Mouse (Mus musculus) adipocyte (in vitro differentiated cells): ENCODE results near the gene Gm10720.
A peak's percentile ranks its signal among the peaks of the same experiment; 100 is the strongest.
"Not testable (repeated sequence)": the region's sequence is repeated elsewhere in the genome, so short reads cannot be mapped to it uniquely, and the experiment has no call there.

ENCODE experiments used
- DNase-seq: peaks from one replicate; pipeline ENCODE4 v3.0.0-alpha.2; 2016; ENCODE audit warnings: low spot score

Gene Gm10720

GRCm38 (mm10) chr9:3015354-3015753 lies at the start of gene Gm10720:
Gene Gm10720 (plus strand): TSS chr9:3015654.
- not testable (repeated sequence) for DNase-seq

DNA sequence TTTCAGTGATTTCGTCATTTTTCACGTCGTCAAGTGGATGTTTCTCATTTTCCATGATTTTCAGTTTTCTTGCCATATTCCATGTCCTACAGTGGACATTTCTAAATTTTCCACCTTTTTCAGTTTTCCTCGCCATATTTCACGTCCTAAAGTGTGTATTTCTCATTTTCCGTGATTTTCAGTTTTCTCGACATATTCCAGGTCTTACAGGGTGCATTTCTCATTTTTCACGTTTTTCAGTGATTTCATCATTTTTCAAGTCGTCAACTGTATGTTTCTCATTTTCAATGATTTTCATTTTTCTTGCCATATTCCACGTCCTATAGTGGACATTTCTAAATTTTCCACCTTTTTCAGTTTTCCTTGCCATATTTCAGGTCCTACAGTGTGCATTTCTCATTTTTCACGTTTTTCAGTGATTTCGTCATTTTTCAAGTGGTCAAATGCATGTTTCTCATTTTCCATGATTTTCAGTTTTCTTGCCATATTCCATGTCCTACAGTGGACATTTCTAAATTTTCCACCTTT lies 14.9 kb upstream of the Gm10720 start, which contains the start of gene Gm10722:
Gene Gm10722, plus strand, starts transcription at position 478 of the 528 bp plus-strand sequence.
- peak; percentile 69 for DNase-seq

GRCm38 (mm10) chr9:3001006-3001405 lies 14.4 kb upstream of the Gm10720 start:
- DNase-seq, result not testable (repeated sequence)

- DNase-seq, result peak; percentile 25
Measured at GRCm38 (mm10) chr9:3001948-3002659, 13.3 kb upstream of the Gm10720 start.

DNA sequence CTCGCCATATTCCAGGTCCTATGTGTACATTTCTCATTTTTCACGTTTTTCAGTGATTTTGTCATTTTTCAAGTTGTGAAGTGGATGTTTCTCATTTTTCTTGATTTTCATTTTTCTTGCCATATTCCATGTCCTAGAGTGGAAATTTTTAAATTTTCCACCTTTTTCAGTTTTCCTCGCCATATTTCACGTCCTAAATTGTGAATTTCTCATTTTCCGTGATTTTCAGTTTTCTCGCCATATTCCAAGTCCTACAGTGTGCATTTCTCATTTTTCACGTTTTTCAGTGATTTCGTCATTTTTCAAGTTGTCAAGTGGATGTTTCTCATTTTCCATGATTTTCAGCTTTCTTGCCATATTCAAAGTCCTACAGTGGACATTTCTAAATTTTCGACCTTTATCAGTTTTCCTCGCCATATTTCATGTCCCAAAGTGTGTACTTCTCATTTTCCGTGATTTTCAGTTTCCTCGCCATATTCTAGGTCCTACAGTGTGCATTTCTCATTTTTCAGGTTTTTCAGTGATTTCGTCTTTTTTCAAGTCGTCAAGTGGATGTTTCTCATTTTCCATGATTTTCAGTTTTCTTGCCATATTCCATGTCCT lies 12.6 kb upstream of the Gm10720 start, which contains the start of gene Gm11168:
Gene Gm11168, plus strand, starts transcription at position 553 of the 603 bp plus-strand sequence.
- DNase-seq, result not testable (repeated sequence)

DNA sequence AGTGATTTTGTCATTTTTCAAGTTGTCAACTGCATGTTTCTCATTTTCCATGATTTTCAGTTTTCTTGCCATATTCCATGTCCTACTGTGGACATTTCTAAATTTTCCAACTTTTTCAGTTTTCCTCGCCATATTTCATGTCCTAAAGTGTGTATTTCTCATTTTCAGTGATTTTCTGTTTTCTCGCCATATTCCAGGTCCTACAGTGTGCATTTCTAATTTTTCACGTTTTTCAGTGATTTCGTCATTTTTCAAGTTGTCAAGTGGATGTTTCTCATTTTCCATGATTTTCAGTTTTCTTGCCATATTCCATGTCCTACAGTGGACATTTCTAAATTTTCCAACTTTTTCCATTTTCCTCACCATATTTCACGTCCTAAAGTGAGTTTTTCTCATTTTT lies 9.3 kb upstream of the Gm10720 start:
- not testable (repeated sequence) for DNase-seq

DNA sequence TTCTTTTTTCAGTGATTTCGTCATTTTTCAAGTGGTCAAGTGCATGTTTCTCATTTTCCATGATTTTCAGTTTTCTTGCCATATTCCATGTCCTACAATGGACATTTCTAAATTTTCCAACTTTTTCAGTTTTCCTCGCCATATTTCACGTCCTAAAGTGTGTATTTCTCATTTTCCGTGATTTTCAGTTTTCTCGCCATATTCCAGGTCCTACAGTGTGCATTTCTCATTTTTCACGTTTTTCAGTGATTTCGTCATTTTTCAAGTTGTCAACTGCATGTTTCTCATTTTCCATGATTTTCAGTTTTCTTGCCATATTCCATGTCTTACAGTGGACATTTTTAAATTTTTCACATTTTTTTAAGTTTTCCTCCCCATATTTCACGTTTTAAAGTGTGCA lies 8.8 kb upstream of the Gm10720 start:
- not testable (repeated sequence) for DNase-seq

DNA sequence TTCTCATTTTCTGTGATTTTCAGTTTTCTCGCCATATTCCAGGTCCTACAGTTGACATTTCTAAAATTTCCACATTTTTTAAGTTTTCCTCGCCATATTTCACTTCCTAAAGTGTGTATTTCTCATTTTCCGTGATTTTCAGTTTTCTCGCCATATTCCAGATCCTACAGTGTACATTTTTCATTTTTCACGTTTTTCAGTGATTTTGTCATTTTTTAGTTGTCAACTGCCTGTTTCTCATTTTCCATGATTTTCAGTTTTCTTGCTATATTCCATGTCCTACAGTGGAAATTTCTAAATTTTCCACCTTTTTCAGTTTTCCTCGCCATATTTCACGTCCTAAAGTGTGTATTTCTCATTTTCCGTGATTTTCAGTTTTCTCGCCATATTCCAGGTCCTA lies 8.2 kb upstream of the Gm10720 start:
- DNase-seq, result peak; percentile 39

DNA sequence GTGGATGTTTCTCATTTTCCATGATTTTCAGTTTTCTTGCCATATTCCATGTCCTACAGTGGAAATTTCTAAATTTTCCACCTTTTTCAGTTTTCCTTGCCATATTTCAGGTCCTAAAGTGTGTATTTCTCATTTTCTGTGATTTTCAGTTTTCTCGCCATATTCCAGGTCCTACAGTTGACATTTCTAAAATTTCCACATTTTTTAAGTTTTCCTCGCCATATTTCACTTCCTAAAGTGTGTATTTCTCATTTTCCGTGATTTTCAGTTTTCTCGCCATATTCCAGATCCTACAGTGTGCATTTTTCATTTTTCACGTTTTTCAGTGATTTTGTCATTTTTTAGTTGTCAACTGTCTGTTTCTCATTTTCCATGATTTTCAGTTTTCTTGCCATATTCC lies 6.1 kb upstream of the Gm10720 start:
- DNase-seq, result not testable (repeated sequence)

- DNase-seq, result not testable (repeated sequence)
Measured at GRCm38 (mm10) chr9:3012054-3012621, 3.3 kb upstream of the Gm10720 start.

- not testable (repeated sequence) for DNase-seq
Measured at GRCm38 (mm10) chr9:3012733-3013279, 2.6 kb upstream of the Gm10720 start, which contains the start of gene Gm10721. Gene Gm10721 (plus strand): TSS chr9:3013140.

GRCm38 (mm10) chr9:3015896-3016295 lies 442 bp downstream of the Gm10720 start:
- not testable (repeated sequence) for DNase-seq

DNA sequence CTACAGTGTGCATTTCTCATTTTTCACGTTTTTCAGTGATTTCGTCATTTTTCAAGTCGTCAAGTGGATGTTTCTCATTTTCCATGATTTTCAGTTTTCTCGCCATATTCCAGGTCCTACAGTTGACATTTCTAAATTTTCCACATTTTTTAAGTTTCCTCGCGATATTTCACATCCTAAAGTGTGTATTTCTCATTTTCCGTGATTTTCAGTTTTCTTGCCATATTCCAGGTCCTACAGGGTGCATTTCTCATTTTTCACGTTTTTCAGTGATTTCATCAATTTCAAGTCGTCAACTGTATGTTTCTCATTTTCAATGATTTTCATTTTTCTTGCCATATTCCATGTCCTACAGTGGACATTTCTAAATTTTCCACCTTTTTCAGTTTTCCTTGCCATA lies 1.7 kb downstream of the Gm10720 start, which contains the start of gene Gm10719:
Gene Gm10719, plus strand, starts transcription at position 301 of the 400 bp plus-strand sequence.
- DNase-seq, result not testable (repeated sequence)

DNA sequence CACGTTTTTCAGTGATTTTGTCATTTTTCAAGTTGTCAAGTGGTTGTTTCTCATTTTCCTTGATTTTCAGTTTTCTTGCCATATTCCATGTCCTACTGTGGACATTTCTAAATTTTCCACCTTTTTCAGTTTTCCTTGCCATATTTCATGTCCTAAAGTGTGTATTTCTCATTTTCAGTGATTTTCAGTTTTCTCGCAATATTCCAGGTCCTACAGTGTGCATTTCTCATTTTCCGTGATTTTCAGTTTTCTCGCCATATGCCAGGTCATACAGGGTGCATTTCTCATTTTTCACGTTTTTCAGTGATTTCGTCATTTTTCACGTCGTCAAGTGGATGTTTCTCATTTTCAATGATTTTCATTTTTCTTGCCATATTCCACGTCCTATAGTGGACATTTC lies 3.5 kb downstream of the Gm10720 start:
- DNase-seq, result not testable (repeated sequence)

GRCm38 (mm10) chr9:3019835-3020727 lies 4.6 kb downstream of the Gm10720 start:
- DNase-seq, result not testable (repeated sequence)

DNA sequence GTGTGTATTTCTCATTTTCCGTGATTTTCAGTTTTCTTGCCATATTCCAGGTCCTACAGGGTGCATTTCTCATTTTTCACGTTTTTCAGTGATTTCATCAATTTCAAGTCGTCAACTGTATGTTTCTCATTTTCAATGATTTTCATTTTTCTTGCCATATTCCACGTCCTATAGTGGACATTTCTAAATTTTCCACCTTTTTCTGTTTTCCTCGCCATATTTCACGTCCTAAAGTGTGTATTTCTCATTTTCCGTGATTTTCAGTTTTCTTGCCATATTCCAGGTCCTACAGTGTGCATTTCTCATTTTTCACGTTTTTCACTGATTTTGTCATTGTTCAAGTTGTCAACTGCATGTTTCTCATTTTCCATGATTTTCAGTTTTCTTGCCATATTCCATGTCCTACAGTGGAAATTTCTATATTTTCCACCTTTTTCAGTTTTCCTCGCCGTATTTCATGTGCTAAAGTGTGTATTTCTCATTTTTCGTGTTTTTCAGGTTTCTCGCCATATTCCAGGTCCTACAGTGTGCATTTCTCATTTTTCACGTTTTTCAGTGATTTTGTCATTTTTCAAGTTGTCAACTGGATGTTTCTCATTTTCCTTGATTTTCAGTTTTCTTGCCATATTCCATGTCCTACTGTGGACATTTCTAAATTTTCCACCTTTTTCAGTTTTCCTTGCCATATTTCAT lies 7.0 kb downstream of the Gm10720 start:
- peak; percentile 33 for DNase-seq

DNA sequence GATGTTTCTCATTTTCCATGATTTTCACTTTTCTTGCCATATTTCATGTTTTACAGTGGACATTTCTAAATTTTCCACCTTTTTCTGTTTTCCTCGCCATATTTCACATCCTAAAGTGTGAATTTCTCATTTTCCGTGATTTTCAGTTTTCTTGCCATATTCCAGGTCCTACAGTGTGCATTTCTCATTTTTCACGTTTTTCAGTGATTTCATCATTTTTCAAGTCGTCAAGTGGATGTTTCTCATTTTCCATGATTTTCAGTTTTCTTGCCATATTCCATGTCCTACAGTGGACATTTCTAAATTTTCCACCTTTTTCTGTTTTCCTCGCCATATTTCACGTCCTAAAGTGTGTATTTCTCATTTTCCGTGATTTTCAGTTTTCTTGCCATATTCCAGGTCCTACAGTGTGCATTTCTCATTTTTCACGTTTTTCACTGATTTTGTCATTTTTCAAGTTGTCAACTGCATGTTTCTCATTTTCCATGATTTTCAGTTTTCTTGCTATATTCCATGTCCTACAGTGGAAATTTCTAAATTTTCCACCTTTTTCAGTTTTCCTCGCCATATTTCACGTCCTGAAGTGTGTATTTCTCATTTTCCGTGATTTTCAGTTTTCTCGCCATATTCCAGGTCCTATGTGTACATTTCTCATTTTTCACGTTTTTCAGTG lies 8.0 kb downstream of the Gm10720 start, which contains the start of gene Gm10718:
Gene Gm10718, plus strand, starts transcription at position 236 of the 673 bp plus-strand sequence.
- not testable (repeated sequence) for DNase-seq

DNA sequence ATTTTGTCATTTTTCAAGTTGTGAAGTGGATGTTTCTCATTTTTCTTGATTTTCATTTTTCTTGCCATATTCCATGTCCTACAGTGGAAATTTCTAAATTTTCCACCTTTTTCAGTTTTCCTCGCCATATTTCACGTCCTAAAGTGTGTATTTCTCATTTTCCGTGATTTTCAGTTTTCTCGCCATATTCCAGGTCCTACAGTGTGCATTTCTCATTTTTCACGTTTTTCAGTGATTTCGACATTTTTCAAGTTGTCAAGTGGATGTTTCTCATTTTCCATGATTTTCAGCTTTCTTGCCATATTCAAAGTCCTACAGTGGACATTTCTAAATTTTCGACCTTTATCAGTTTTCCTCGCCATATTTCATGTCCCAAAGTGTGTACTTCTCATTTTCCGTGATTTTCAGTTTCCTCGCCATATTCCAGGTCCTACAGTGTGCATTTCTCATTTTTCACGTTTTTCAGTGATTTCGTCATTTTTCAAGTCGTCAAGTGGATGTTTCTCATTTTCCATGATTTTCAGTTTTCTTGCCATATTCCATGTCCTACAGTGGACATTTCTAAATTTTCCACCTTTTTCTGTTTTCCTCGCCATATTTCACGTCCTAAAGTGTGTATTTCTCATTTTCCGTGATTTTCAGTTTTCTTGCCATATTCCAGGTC lies 8.7 kb downstream of the Gm10720 start:
- DNase-seq, result not testable (repeated sequence)

GRCm38 (mm10) chr9:3024912-3025467 lies 9.5 kb downstream of the Gm10720 start, which contains the start of gene Gm10717:
Gene Gm10717 (plus strand): TSS chr9:3025417.
- DNase-seq, result not testable (repeated sequence)
